Mouse (Mus musculus) heart, adult 2 months (tissue): Measurements from ENCODE around the gene Cpne5. TPM values are rescaled to one million over a fixed set of nuclear protein-coding genes. Genes with fewer than 3 reads are reported as not detected.
A peak's percentile ranks its signal among the peaks of the same experiment; 100 is the strongest.
"Not testable (repeated sequence)": the region's sequence is repeated elsewhere in the genome, so short reads cannot be mapped to it uniquely, and the experiment has no call there.

Experiments used
- DNase-seq, 2 experiments: peaks; one replicate each; pipeline ENCODE4 v3.0.0; 2021
- H3K27ac ChIP-seq: fragments of 200-600 bp; 2 replicates; pipeline ENCODE4 v1.8.1; 2022
- H3K27me3 ChIP-seq: fragments of 200-500 bp; 2 replicates; pipeline ENCODE4 v1.6.1; 2012; ENCODE audit warnings: mild to moderate bottlenecking, low read length, inconsistent platforms, mixed read lengths; ENCODE audit not compliant: control insufficient read depth, insufficient read depth
- H3K36me3 ChIP-seq: fragments of 200-500 bp; 2 replicates; pipeline ENCODE4 v1.6.1; 2012; ENCODE audit warnings: low read length, inconsistent platforms; ENCODE audit not compliant: control insufficient read depth, insufficient read depth
- H3K4me1 ChIP-seq: fragments of 200-500 bp; 2 replicates; pipeline ENCODE4 v1.6.1; 2011; ENCODE audit warnings: low read length; ENCODE audit not compliant: control insufficient read depth, insufficient read depth
- H3K4me3 ChIP-seq: fragments of 200-600 bp; 2 replicates; pipeline ENCODE4 v1.8.1; 2022
- H3K79me2 ChIP-seq: fragments of 200-500 bp; replicated peaks from 2 replicates; pipeline ENCODE4 v1.6.1; 2012; ENCODE audit warnings: mild to moderate bottlenecking, inconsistent platforms, low read length, moderate library complexity, mixed read lengths; ENCODE audit not compliant: control insufficient read depth, insufficient read depth
- H3K9ac ChIP-seq: fragments of 200-500 bp; 2 replicates; pipeline ENCODE4 v1.6.1; 2012; ENCODE audit warnings: low read depth, mild to moderate bottlenecking, control low read depth, inconsistent platforms, low read length, mixed read lengths
- CTCF ChIP-seq: fragments of 200-600 bp; IDR thresholded peaks from 2 replicates; pipeline ENCODE4 v1.8.1; 2022; ENCODE audit warnings: antibody characterized with exemption, mild to moderate bottlenecking, moderate library complexity
- EP300 ChIP-seq: fragments of 200-500 bp; IDR thresholded peaks from 2 replicates; pipeline ENCODE4 v1.6.1; 2011; ENCODE audit warnings: low read depth, low read length, control low read depth; ENCODE audit not compliant: insufficient read depth
- POLR2A ChIP-seq: fragments of 200-500 bp; IDR thresholded peaks from 2 replicates; pipeline ENCODE4 v1.6.1; 2011; ENCODE audit warnings: mild to moderate bottlenecking, low read depth, low read length, control low read depth; ENCODE audit not compliant: insufficient read depth
- WGBS: fragments of 180-500 bp; shearing (Covaris S2); methylation state at CpG from one replicate; pipeline ENCODE4 v1.1.7; 2018; 5-methylcytosine and 5-hydroxymethylcytosine counted together
- intact Hi-C: fragments of 180-260 bp; cut with DNase I; formaldehyde crosslinking; loops from one replicate; pipeline ENCODE4 v1.15.1; 2025
- polyA plus RNA-seq: library from polyadenylated mRNA; depleted of rRNA; stranded (reverse); fragments of >200 nt; gene quantifications from 2 replicates; pipeline ENCODE4 v1.2.3, GENCODE M21; 2012
- total RNA-seq, 2 experiments: library from RNA; stranded (reverse); gene quantifications; 2 replicates each; pipeline ENCODE4 v1.2.3; 2021

Gene Cpne5
- total and polyA plus RNA-seq, 3 experiments: 4.4 to 11.2 (median 5.2) TPM

DNA sequence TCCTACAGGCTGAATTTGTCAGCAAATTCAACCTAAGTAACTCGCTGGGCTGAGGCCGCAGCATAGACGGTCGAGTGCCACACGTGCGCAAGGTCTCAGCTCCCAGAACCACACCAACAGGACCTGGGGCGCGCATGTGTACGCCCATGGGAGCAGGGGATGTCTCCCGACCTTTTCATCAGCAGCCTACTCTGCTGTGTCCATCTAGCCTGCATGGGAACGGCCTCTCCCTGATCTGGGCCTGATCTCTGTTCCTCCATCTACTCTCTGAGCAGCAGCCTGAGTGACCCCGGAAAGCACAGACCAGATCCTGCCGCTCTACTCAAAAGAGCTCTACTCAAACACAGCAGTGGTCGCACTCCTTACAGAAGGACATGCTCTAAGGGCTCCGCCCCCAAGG is 22.5 kb upstream of the Cpne5 start:
- peaks cover 7% of the 10 kb centered on the region; the same call in 1 of the 2 replicates for H3K4me1 ChIP-seq
- peaks cover 2% of the 10 kb centered on the region; the same call in 1 of the 2 replicates for H3K36me3 ChIP-seq
- H3K27ac ChIP-seq: no peak overlapping the region
- H3K4me3 ChIP-seq: no peak overlapping the region
- no peaks in the 10 kb centered on the region for H3K79me2 ChIP-seq
- H3K27me3 ChIP-seq: no peaks in the 10 kb centered on the region
- 90% methylated on average over 15 of the region's 15 CpGs for WGBS
- intact Hi-C loops: no loop called here
- H3K9ac ChIP-seq: no peak overlapping the region
- TF ChIP-seq POLR2A (no peak), EP300 (no peak), CTCF (no peak)
- no peak for DNase-seq

DNA sequence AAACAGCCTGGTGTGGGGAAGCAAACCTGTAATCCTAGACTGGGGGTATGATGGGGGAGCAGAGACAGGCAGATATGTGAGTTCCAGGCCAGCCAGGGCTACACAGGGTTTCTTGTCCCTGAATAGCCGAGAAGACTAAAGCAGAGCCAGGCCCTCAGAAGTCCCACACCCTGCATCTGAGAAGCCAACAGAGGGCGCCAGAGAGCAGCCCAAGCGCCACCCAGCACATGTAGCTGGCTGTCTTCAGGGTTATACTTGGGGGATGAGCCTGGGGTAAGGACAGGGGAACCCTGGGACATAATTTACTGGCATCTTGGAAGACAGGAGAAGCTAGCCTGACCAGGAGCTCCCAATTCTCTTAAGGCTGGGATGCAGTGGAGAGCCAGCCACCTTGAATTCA is 21.5 kb upstream of the Cpne5 start:
- TF ChIP-seq EP300 (0 out of 2 replicates have a peak, but pooled peaks have one; percentile 28), POLR2A (no peak), CTCF (peak; percentile 96)
- H3K4me3 ChIP-seq: no peak overlapping the region
- no peaks in the 10 kb centered on the region for H3K27me3 ChIP-seq
- H3K27ac ChIP-seq: no peak overlapping the region
- H3K4me1 ChIP-seq: peaks cover 8% of the 10 kb centered on the region; the same call in 1 of the 2 replicates
- no peaks in the 10 kb centered on the region for H3K79me2 ChIP-seq
- WGBS: 5% methylated on average over 3 of the region's 3 CpGs
- no peak overlapping the region for H3K9ac ChIP-seq
- DNase-seq: peak; percentile 78 to 83
- intact Hi-C loops: loop anchor here (1.0 to 5.0 kb wide), 2 partner anchors 112 to 253 kb away; no protein-coding TSS in a partner anchor
- H3K36me3 ChIP-seq: peaks cover 2% of the 10 kb centered on the region; the same call in 1 of the 2 replicates

DNA sequence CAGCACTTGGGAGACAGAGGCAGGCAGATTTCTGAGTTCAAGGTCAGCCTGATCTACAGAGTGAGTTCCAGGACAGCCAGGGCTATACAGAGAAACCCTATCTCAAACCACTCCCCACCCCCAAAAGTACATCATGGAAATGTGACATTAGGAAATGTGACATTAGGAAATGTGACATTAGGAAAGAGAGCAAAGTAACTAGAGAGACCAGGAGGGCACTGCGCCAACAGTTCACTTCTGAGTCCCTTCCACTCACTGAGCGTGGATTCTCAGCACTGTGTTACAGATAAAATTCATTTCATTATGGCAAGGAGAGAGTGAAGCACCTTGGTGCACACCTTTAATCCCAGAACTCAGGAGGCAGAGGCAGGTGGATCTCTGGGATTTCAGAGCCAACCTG is 21.0 kb upstream of the Cpne5 start:
- TF ChIP-seq POLR2A (no peak), CTCF (no peak), EP300 (no peak)
- no peak overlapping the region for H3K9ac ChIP-seq
- no peak overlapping the region; the same call in 1 of the 2 replicates for H3K27ac ChIP-seq
- intact Hi-C loops: loop anchor here (1.0 to 5.0 kb wide), 2 partner anchors 112 to 253 kb away; no protein-coding TSS in a partner anchor
- peaks cover 11% of the 10 kb centered on the region; the same call in 1 of the 2 replicates for H3K4me1 ChIP-seq
- WGBS: 75% methylated on average over 2 of the region's 2 CpGs
- H3K4me3 ChIP-seq: no peak overlapping the region
- peaks cover 2% of the 10 kb centered on the region; the same call in 1 of the 2 replicates for H3K36me3 ChIP-seq
- no peaks in the 10 kb centered on the region for H3K27me3 ChIP-seq
- no peaks in the 10 kb centered on the region for H3K79me2 ChIP-seq
- no peak for DNase-seq

DNA sequence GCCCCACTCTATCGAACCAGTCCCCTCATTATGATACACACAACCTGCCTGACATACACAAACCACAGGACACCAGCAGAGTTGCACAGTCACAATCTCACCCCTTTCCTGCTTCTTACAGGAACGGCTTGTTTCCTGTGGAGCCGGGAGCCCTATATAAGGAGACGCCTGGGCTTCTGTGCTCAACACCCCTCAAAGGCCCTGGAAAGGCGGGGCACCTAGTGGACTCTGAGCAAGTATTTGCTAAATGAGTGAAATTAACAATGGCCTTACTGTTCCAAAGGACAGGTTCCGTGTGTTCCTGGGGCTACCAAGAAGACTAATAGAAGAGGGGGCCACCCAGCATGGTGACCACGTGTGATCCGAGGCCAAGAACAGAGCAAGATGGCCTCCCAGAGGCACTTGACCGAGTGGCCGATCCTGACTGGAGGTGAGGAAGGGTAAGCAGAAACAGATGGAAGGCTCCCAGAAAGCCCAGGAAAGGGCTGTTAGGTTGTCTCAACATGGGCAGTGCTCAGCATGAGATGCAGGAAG is 20.1 kb upstream of the Cpne5 start:
- Histone ChIP-seq H3K4me3 (no peak overlapping the region), H3K27ac (peak overlapping the region; percentile 79), H3K36me3 (peaks cover 2% of the 10 kb centered on the region; the same call in 1 of the 2 replicates), H3K27me3 (no peaks in the 10 kb centered on the region), H3K79me2 (no peaks in the 10 kb centered on the region), H3K4me1 (peaks cover 11% of the 10 kb centered on the region; the same call in 1 of the 2 replicates), H3K9ac (no peak overlapping the region)
- TF ChIP-seq EP300: no peak
- no peak for TF ChIP-seq POLR2A
- no peak for TF ChIP-seq CTCF
- 52% methylated on average over 10 of the region's 10 CpGs for WGBS
- intact Hi-C loops: loop anchor here (5.0 kb wide), 1 partner anchor 254 kb away; no protein-coding TSS in a partner anchor
- no peak for DNase-seq

DNA sequence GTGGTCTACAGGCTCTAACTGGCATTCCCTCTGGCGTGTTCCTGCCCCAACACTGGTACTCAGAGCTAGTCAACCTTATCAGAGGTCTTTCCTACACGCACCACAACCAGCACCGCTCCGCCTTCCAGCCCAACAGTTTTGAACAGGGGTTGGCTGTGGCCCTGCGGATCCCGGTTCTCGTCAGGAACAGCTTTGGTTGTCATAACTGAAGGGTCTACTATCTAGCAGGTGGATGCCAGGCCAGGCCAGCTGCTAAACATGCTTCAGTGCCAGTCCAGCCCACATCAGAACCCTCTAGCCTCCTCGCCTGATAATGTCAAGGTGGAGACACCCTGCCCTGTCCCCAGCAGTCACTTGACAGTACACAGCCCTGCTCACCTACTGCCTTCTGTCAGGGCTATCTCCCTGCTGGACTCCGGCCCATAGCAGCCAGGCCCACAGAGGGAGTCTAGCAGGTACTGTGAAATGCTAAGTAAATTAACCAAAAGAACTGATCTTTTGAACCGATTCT is 19.1 kb upstream of the Cpne5 start:
- peak; percentile 51; the same call in 1 of the 2 replicates for TF ChIP-seq POLR2A
- no peak for TF ChIP-seq CTCF
- TF ChIP-seq EP300: peak; percentile 99
- H3K27me3 ChIP-seq: no peaks in the 10 kb centered on the region
- peaks cover 2% of the 10 kb centered on the region; the same call in 1 of the 2 replicates for H3K36me3 ChIP-seq
- peaks cover 14% of the 10 kb centered on the region; the same call in 1 of the 2 replicates for H3K4me1 ChIP-seq
- no peak overlapping the region for H3K4me3 ChIP-seq
- no peak overlapping the region for H3K9ac ChIP-seq
- peak overlapping the region; percentile 79 for H3K27ac ChIP-seq
- intact Hi-C loops: loop anchor here (5.0 kb wide), 1 partner anchor 255 kb away; no protein-coding TSS in a partner anchor
- WGBS: 63% methylated on average over 10 of the region's 10 CpGs
- H3K79me2 ChIP-seq: no peaks in the 10 kb centered on the region
- DNase-seq: peak; percentile 55 to 85

DNA sequence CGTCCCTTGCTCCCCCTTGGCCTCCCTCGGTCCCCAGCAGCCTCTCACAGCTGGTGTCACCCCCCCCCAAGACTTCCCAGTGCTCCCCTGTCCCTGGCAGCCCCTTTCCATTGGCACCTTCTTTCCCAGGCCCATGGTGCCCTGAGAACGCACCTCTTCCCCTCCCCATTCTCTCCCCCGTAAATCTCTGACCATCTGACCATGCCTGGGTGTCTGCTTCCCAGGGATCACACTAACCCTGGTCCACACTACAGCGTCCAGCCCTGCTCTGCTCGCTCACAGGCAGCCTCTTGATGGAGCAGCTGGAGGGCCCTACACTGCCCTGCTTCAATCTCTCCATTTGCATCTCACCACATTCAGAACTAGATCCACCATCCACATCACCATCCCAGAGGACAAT is 18.5 kb upstream of the Cpne5 start:
- WGBS: 63% methylated on average over 6 of the region's 6 CpGs
- intact Hi-C loops: loop anchor here (5.0 kb wide), 1 partner anchor 256 kb away; no protein-coding TSS in a partner anchor
- Histone ChIP-seq H3K27me3 (no peaks in the 10 kb centered on the region), H3K9ac (peak overlapping the region; percentile 0), H3K27ac (peak overlapping the region; percentile 70), H3K79me2 (no peaks in the 10 kb centered on the region), H3K4me3 (no peak overlapping the region), H3K36me3 (peaks cover 2% of the 10 kb centered on the region; the same call in 1 of the 2 replicates), H3K4me1 (peaks cover 14% of the 10 kb centered on the region; the same call in 1 of the 2 replicates)
- TF ChIP-seq EP300 (no peak), CTCF (no peak), POLR2A (no peak)
- no peak for DNase-seq

DNA sequence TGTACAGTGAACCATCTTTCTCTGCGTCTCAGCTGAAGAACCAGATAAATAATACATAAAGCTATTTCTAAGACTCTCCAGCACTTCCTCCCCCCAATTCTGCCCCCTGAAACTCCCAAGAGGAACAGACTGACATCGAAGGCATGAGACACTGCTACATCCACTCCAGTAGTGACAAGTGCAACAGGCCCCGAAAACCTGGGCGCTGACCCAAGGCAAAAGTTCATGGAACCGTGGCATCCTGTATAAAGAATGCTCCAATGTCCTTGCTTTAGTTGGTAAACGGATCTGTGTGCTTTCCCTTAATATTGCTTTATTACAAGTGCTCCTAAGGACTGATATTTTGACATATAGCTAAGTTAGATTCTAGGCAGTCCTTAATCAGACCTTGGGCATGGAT is 16.8 kb upstream of the Cpne5 start:
- DNase-seq, H3K79me2 ChIP-seq, H3K9ac ChIP-seq, H3K36me3 ChIP-seq, H3K4me3 ChIP-seq, H3K27me3 ChIP-seq: not testable (repeated sequence)
- intact Hi-C loops: loop anchor here (5.0 kb wide), 1 partner anchor 258 kb away; no protein-coding TSS in a partner anchor
- Histone ChIP-seq H3K27ac (peak overlapping the region; percentile 81), H3K4me1 (peaks cover 19% of the 10 kb centered on the region; the same call in 1 of the 2 replicates)
- WGBS: 74% methylated on average over 6 of the region's 6 CpGs
